Mouse (Mus musculus) hematopoietic stem cell, adult 5-6 weeks (primary cell): ENCODE results near the gene Prpf4. TPM values are rescaled to one million over a fixed set of nuclear protein-coding genes. Genes with fewer than 3 reads are reported as not detected.

Experiments used
- ATAC-seq, 2 experiments: fragments of 125-278 bp in 1 of 2; replicated peaks in 1 of 2; 2 replicates each; pipeline ENCODE4 v1.8.0; 2016 to 2017; ENCODE audit warnings: inconsistent platforms in 2 of 2, mild to moderate bottlenecking in 2 of 2, moderate number of reproducible peaks in 2 of 2, low read depth in 1 of 2, moderate TSS enrichment in 1 of 2; ENCODE audit not compliant: low FRiP score in 2 of 2, poor library complexity in 2 of 2, severe bottlenecking in 2 of 2, insufficient read depth in 1 of 2, low TSS enrichment in 1 of 2
- total RNA-seq: library from RNA; stranded (forward); fragments of 172-1452, 232-1000 nt; gene quantifications from 2 replicates; pipeline ENCODE4 v1.2.3, GENCODE M21; 2017

Prpf4 gene
- total RNA-seq, 1 experiment from 2014 or later = 18.6 TPM

GRCm38 (mm10) chr4:62383207-62383606 is 25.4 kb upstream of the Prpf4 start:
- ATAC-seq = no peak

- ATAC-seq = no peak
These were observed 24.8 kb upstream of the Prpf4 start for GRCm38 (mm10) chr4:62383752-62384151.

- no peak for ATAC-seq
These were observed 24.4 kb upstream of the Prpf4 start for GRCm38 (mm10) chr4:62384159-62384558.

GRCm38 (mm10) chr4:62385439-62385838 is 23.2 kb upstream of the Prpf4 start:
- ATAC-seq = no peak

- no peak for ATAC-seq
These were observed 18.7 kb upstream of the Prpf4 start for GRCm38 (mm10) chr4:62389592-62390512.

- peak; percentile 27 to 84; a peak in 1 of 4 replicates for ATAC-seq
These were observed 16.7 kb upstream of the Prpf4 start for GRCm38 (mm10) chr4:62391892-62392291.

GRCm38 (mm10) chr4:62393459-62393858 is 15.1 kb upstream of the Prpf4 start:
- ATAC-seq = no peak

GRCm38 (mm10) chr4:62395806-62396205 is 12.8 kb upstream of the Prpf4 start:
- no peak; a peak in 1 of 4 replicates for ATAC-seq

- ATAC-seq = no peak
These were observed 10.8 kb upstream of the Prpf4 start for GRCm38 (mm10) chr4:62397616-62398365.

- ATAC-seq = no peak
These were observed 9.6 kb upstream of the Prpf4 start for GRCm38 (mm10) chr4:62398956-62399355.

GRCm38 (mm10) chr4:62406133-62406532 is 2.5 kb upstream of the Prpf4 start:
- ATAC-seq = no peak

- peak; percentile 24 to 36; a peak in 3 of 4 replicates for ATAC-seq
These were observed 641 bp upstream of the Prpf4 start for GRCm38 (mm10) chr4:62407730-62408582.

- ATAC-seq = no peak
These were observed 1.0 kb downstream of the Prpf4 start for GRCm38 (mm10) chr4:62409615-62410014.

GRCm38 (mm10) chr4:62410325-62410724 is 1.7 kb downstream of the Prpf4 start:
- ATAC-seq = no peak

- no peak for ATAC-seq
These were observed 3.0 kb downstream of the Prpf4 start for GRCm38 (mm10) chr4:62411606-62412005.

GRCm38 (mm10) chr4:62418448-62418847 is 9.9 kb downstream of the Prpf4 start:
- ATAC-seq = no peak

- no peak for ATAC-seq
These were observed 10.5 kb downstream of the Prpf4 start for GRCm38 (mm10) chr4:62419091-62419490.
